Mouse (Mus musculus) mouse trophoblast stem cell (cell line): ENCODE results near the gene Srsf1.

ENCODE experiments used
- in situ Hi-C, 2 experiments: fragments of 300-500 bp; cut with MseI, MboI; formaldehyde crosslinking; loops; 2 replicates in 1 of 2; 3 replicates in 1 of 2; pipeline ENCODE4 v1.15.1; 2025

The Srsf1 gene

GRCm38 (mm10) chr11:88039066-88039465, 8.1 kb upstream of the Srsf1 start:
- in situ Hi-C loops: no loop called here

GRCm38 (mm10) chr11:88044314-88044713, 2.9 kb upstream of the Srsf1 start:
- in situ Hi-C loops: no loop called here

GRCm38 (mm10) chr11:88045159-88045558, 2.0 kb upstream of the Srsf1 start:
- in situ Hi-C loops: loop anchor here (5.0 kb wide), 2 partner anchors 73 to 78 kb away; no protein-coding TSS in a partner anchor

- in situ Hi-C loops: loop anchor here (5.0 kb wide), 2 partner anchors 74 to 79 kb away; no protein-coding TSS in a partner anchor
Observed at GRCm38 (mm10) chr11:88045878-88046277, 1.3 kb upstream of the Srsf1 start.

- in situ Hi-C loops: loop anchor here (5.0 kb wide), 2 partner anchors 74 to 79 kb away; no protein-coding TSS in a partner anchor
Observed at GRCm38 (mm10) chr11:88046323-88046937, 743 bp upstream of the Srsf1 start.

GRCm38 (mm10) chr11:88047871-88048531, 828 bp downstream of the Srsf1 start:
- in situ Hi-C loops: loop anchor here (5.0 kb wide), 2 partner anchors 76 to 81 kb away; no protein-coding TSS in a partner anchor

GRCm38 (mm10) chr11:88048961-88049670, 1.9 kb downstream of the Srsf1 start:
- in situ Hi-C loops: loop anchor here (5.0 kb wide), 2 partner anchors 77 to 82 kb away; no protein-coding TSS in a partner anchor

GRCm38 (mm10) chr11:88049732-88050131, 2.6 kb downstream of the Srsf1 start:
- in situ Hi-C loops: loop anchor here (5.0 kb wide), 2 partner anchors 77 to 82 kb away; no protein-coding TSS in a partner anchor

GRCm38 (mm10) chr11:88052638-88053037, 5.5 kb downstream of the Srsf1 start:
- in situ Hi-C loops: no loop called here

GRCm38 (mm10) chr11:88053821-88054220, 6.6 kb downstream of the Srsf1 start:
- in situ Hi-C loops: no loop called here

GRCm38 (mm10) chr11:88054589-88054988, 7.4 kb downstream of the Srsf1 start:
- in situ Hi-C loops: no loop called here

GRCm38 (mm10) chr11:88055777-88056176, 8.6 kb downstream of the Srsf1 start:
- in situ Hi-C loops: loop anchor here in 1 of 2 experiments (5.0 kb wide), 1 partner anchor 142 kb away; no protein-coding TSS in a partner anchor

GRCm38 (mm10) chr11:88057788-88058187, 10.6 kb downstream of the Srsf1 start:
- in situ Hi-C loops: loop anchor here in 1 of 2 experiments (5.0 kb wide), 1 partner anchor 140 kb away; no protein-coding TSS in a partner anchor

GRCm38 (mm10) chr11:88059141-88059540, 12.0 kb downstream of the Srsf1 start:
- in situ Hi-C loops: loop anchor here in 1 of 2 experiments (5.0 kb wide), 1 partner anchor 138 kb away; no protein-coding TSS in a partner anchor

- in situ Hi-C loops: loop anchor here in 1 of 2 experiments (5.0 kb wide), 1 partner anchor 135 kb away; no protein-coding TSS in a partner anchor
Observed at GRCm38 (mm10) chr11:88061892-88062625, 14.9 kb downstream of the Srsf1 start.

- in situ Hi-C loops: no loop called here
Observed at GRCm38 (mm10) chr11:88065732-88066131, 18.6 kb downstream of the Srsf1 start.

GRCm38 (mm10) chr11:88067191-88067585, 20.0 kb downstream of the Srsf1 start:
- in situ Hi-C loops: no loop called here

- in situ Hi-C loops: no loop called here
Observed at GRCm38 (mm10) chr11:88067586-88068410, 20.6 kb downstream of the Srsf1 start, which contains the start of gene Vezf1. Vezf1 (plus strand) TSS chr11:88068279.

GRCm38 (mm10) chr11:88068411-88069245, 21.5 kb downstream of the Srsf1 start:
- in situ Hi-C loops: no loop called here
